Mouse (Mus musculus) MEL (cell line): ENCODE data around the gene Agt. TPM values are rescaled to one million over a fixed set of nuclear protein-coding genes. Genes with fewer than 3 reads are reported as not detected.

Experiments used
- DNase-seq: peaks from one replicate; pipeline ENCODE4 v3.0.0; 2011; ENCODE audit warnings: low read depth, low spot score
- H3K27ac ChIP-seq: 2 replicates; pipeline ENCODE4 v1.5.1; 2012; ENCODE audit warnings: low read depth, mild to moderate bottlenecking, control low read depth, low read length, moderate library complexity; ENCODE audit not compliant: control insufficient read depth
- H3K27me3 ChIP-seq, 2 experiments: fragments of 150-350 bp in 1 of 2; sonication (generic) in 1 of 2; 2 replicates each; pipeline ENCODE4 v1.6.1; 2012; ENCODE audit warnings: low read length in 2 of 2, mild to moderate bottlenecking in 2 of 2, improper control_type of control experiment in 1 of 2, moderate library complexity in 1 of 2; ENCODE audit not compliant: insufficient read depth in 2 of 2, control insufficient read depth in 1 of 2
- H3K36me3 ChIP-seq, 2 experiments: 2 replicates each; pipeline ENCODE4 v1.6.1; 2012 to 2014; ENCODE audit warnings: low read length in 2 of 2, improper control_type of control experiment in 1 of 2, inconsistent platforms in 1 of 2, mild to moderate bottlenecking in 1 of 2; ENCODE audit not compliant: insufficient read depth in 2 of 2, control insufficient read depth in 1 of 2
- H3K4me1 ChIP-seq, 2 experiments: fragments of 150-350 bp in 1 of 2; sonication (generic) in 1 of 2; 2 replicates each; pipeline ENCODE4 v1.6.1; 2012; ENCODE audit warnings: low read length in 2 of 2, improper control_type of control experiment in 1 of 2, mild to moderate bottlenecking in 1 of 2; ENCODE audit not compliant: insufficient read depth in 2 of 2, control insufficient read depth in 1 of 2
- H3K4me3 ChIP-seq, 2 experiments: fragments of 150-350 bp in 1 of 2; sonication (generic) in 1 of 2; 2 replicates each; pipeline ENCODE4 v1.5.1; 2012; ENCODE audit warnings: low read depth in 2 of 2, low read length in 2 of 2, mild to moderate bottlenecking in 2 of 2, moderate library complexity in 2 of 2, control low read depth in 1 of 2, improper control_type of control experiment in 1 of 2; ENCODE audit not compliant: control insufficient read depth in 1 of 2, insufficient read depth in 1 of 2
- H3K79me2 ChIP-seq: 2 replicates; pipeline ENCODE4 v1.6.1; 2012; ENCODE audit warnings: mild to moderate bottlenecking, low read length, moderate library complexity; ENCODE audit not compliant: control insufficient read depth, poor library complexity, insufficient read depth
- H3K9ac ChIP-seq: 2 replicates; pipeline ENCODE4 v1.6.1; 2012; ENCODE audit warnings: low read depth, mild to moderate bottlenecking, control low read depth, low read length, moderate library complexity; ENCODE audit not compliant: control insufficient read depth, poor library complexity, severe bottlenecking
- H3K9me3 ChIP-seq: fragments of 150-350 bp; sonication (generic); replicated peaks from 2 replicates; pipeline ENCODE4 v1.6.1; 2012; ENCODE audit warnings: mild to moderate bottlenecking, low read length, improper control_type of control experiment, moderate library complexity; ENCODE audit not compliant: insufficient read depth
- BHLHE40 ChIP-seq: IDR thresholded peaks from 2 replicates; pipeline ENCODE4 v1.6.1; 2012; ENCODE audit warnings: low read depth, mild to moderate bottlenecking, inconsistent platforms, low read length, improper control_type of control experiment, borderline replicate concordance
- CHD1 ChIP-seq: IDR thresholded peaks from 2 replicates; pipeline ENCODE4 v1.6.1; 2012; ENCODE audit warnings: low read depth, mild to moderate bottlenecking, inconsistent platforms, low read length, improper control_type of control experiment
- CHD2 ChIP-seq: IDR thresholded peaks from 2 replicates; pipeline ENCODE4 v1.6.1; 2011; ENCODE audit warnings: low read length, improper control_type of control experiment
- CTCF ChIP-seq, 3 experiments: IDR thresholded peaks in 2 of 3; conservative IDR thresholded peaks in 1 of 3; 2 replicates each; pipeline ENCODE4 v1.5.1; 2011 to 2012; ENCODE audit warnings: low read length in 3 of 3, low read depth in 2 of 3, mild to moderate bottlenecking in 2 of 3, improper control_type of control experiment in 1 of 3, inconsistent platforms in 1 of 3, mixed read lengths in 1 of 3, moderate library complexity in 1 of 3; ENCODE audit not compliant: control insufficient read depth in 1 of 3, insufficient read depth in 1 of 3, poor library complexity in 1 of 3, severe bottlenecking in 1 of 3
- E2F4 ChIP-seq: IDR thresholded peaks from 2 replicates; pipeline ENCODE4 v1.6.1; 2011; ENCODE audit warnings: low read depth, low read length, improper control_type of control experiment, borderline replicate concordance
- ELF1 ChIP-seq: IDR thresholded peaks from 2 replicates; pipeline ENCODE4 v1.6.1; 2014; ENCODE audit warnings: low read depth, mild to moderate bottlenecking, inconsistent platforms, low read length, improper control_type of control experiment, moderate library complexity
- EP300 ChIP-seq, 2 experiments: IDR thresholded peaks; 2 replicates each; pipeline ENCODE4 v1.6.1; 2011; ENCODE audit warnings: improper control_type of control experiment in 2 of 2, low read length in 2 of 2, low read depth in 1 of 2, mild to moderate bottlenecking in 1 of 2
- GABPA ChIP-seq: IDR thresholded peaks from 2 replicates; pipeline ENCODE4 v1.6.1; 2012; ENCODE audit warnings: low read depth, mild to moderate bottlenecking, inconsistent platforms, low read length, improper control_type of control experiment, moderate library complexity
- GATA1 ChIP-seq: IDR thresholded peaks from 2 replicates; pipeline ENCODE4 v1.6.1; 2011; ENCODE audit warnings: low read depth, low read length, improper control_type of control experiment
- MAFK ChIP-seq: IDR thresholded peaks from 2 replicates; pipeline ENCODE4 v1.6.1; 2011; ENCODE audit warnings: low read depth, mild to moderate bottlenecking, low read length, improper control_type of control experiment, borderline replicate concordance
- MAZ ChIP-seq: IDR thresholded peaks from 2 replicates; pipeline ENCODE4 v1.6.1; 2012; ENCODE audit warnings: low read depth, mild to moderate bottlenecking, inconsistent platforms, low read length, improper control_type of control experiment
- NELFE ChIP-seq: IDR thresholded peaks from 2 replicates; pipeline ENCODE4 v1.6.1; 2011; ENCODE audit warnings: low read depth, low read length, improper control_type of control experiment
- NRF1 ChIP-seq: IDR thresholded peaks from 2 replicates; pipeline ENCODE4 v1.6.1; 2014; ENCODE audit warnings: low read depth, mild to moderate bottlenecking, inconsistent platforms, low read length, improper control_type of control experiment, moderate library complexity; ENCODE audit not compliant: poor library complexity, insufficient read depth, severe bottlenecking
- SMC3 ChIP-seq: IDR thresholded peaks from 2 replicates; pipeline ENCODE4 v1.6.1; 2011; ENCODE audit warnings: low read depth, low read length, improper control_type of control experiment
- TAL1 ChIP-seq: IDR thresholded peaks from 2 replicates; pipeline ENCODE4 v1.6.1; 2012; ENCODE audit warnings: mild to moderate bottlenecking, inconsistent platforms, low read length, moderate library complexity, mixed read lengths
- USF2 ChIP-seq, 2 experiments: IDR thresholded peaks; 2 replicates each; pipeline ENCODE4 v1.6.1; 2011 to 2012; ENCODE audit warnings: improper control_type of control experiment in 2 of 2, low read length in 2 of 2, borderline replicate concordance in 1 of 2, inconsistent platforms in 1 of 2, low read depth in 1 of 2, mild to moderate bottlenecking in 1 of 2; ENCODE audit not compliant: insufficient read depth in 1 of 2
- ZC3H11A ChIP-seq: IDR thresholded peaks from 2 replicates; pipeline ENCODE4 v1.6.1; 2012; ENCODE audit warnings: low read depth, mild to moderate bottlenecking, inconsistent platforms, low read length, improper control_type of control experiment
- ZKSCAN1 ChIP-seq: IDR thresholded peaks from 2 replicates; pipeline ENCODE4 v1.6.1; 2012; ENCODE audit warnings: low read depth, mild to moderate bottlenecking, inconsistent platforms, low read length, improper control_type of control experiment, moderate library complexity
- polyA plus RNA-seq, 2 experiments: library from polyadenylated mRNA; stranded (reverse) in 1 of 2; unstranded in 1 of 2; fragments of >175 nt in 1 of 2; fragments of >200 nt in 1 of 2; gene quantifications; 2 replicates each; pipeline versions ENCODE4 v1.2.1 to v1.2.4; 2012; ENCODE audit warnings: low replicate concordance in 2 of 2, low read depth in 1 of 2; ENCODE audit not compliant: insufficient read length in 2 of 2, insufficient read depth in 1 of 2, missing spikeins in 1 of 2
- total RNA-seq: library from RNA; depleted of rRNA; stranded (reverse); fragments of 300-350 nt; gene quantifications from 2 replicates; pipeline ENCODE4 v1.2.3, GENCODE M21; 2012; rRNA removed

Gene Agt
- total and polyA plus RNA-seq, 3 experiments = not detected

- H3K27me3 ChIP-seq = peaks cover 0 to 2% of the 10 kb centered on the region in 2 experiments; a peak in 2 of 4 replicates
- H3K79me2 ChIP-seq = no peaks in the 10 kb centered on the region
- no peak for DNase-seq
- no peak overlapping the region for H3K9ac ChIP-seq
- TF ChIP-seq BHLHE40 (no peak), NELFE (no peak), E2F4 (no peak), GATA1 (no peak), MAFK (no peak), ZKSCAN1 (no peak), USF2 (IDR thresholded peaks at IDR 0.05; ENCODE audit: borderline replicate concordance in 1 of 2, insufficient read depth in 1 of 2, low read depth in 1 of 2, low read length in 2 of 2) (no peak), NRF1 (no peak), GABPA (no peak), MAZ (no peak), ELF1 (no peak), TAL1 (no peak), SMC3 (no peak), CHD1 (no peak), ZC3H11A (no peak), EP300 (IDR thresholded peaks at IDR 0.05; ENCODE audit: low read depth in 1 of 2, low read length in 2 of 2) (no peak), CHD2 (no peak), CTCF (IDR thresholded peaks at IDR 0.05 in 2 of 3, conservative IDR thresholded peaks at IDR 0.05 in 1 of 3; ENCODE audit: control insufficient read depth in 1 of 3, insufficient read depth in 1 of 3, low read depth in 2 of 3, low read length in 3 of 3, poor library complexity in 1 of 3, severe bottlenecking in 1 of 3) (no peak)
- TF ChIP-seq, all 39 proteins: peak for 0
- Histone ChIP-seq H3K27ac (no peak overlapping the region), H3K4me3 (no peak overlapping the region), H3K9me3 (no peaks in the 10 kb centered on the region), H3K36me3 (no peaks in the 10 kb centered on the region), H3K4me1 (no peaks in the 10 kb centered on the region)
Measured at GRCm38 (mm10) chr8:124507572-124508320, 61.8 kb downstream of the Agt start.

Other genes with a start within 250 kb of the Agt start
- not detected in 2 replicates for gene Pgbd5, start 130.0 kb downstream of the Agt start, total RNA-seq
- not detected for gene Pgbd5, start 130.0 kb downstream of the Agt start, polyA plus RNA-seq
- gene Cog2, start 48.9 kb downstream of the Agt start, total RNA-seq = 27.8 and 37.5 TPM in 2 replicates
- gene Cog2, start 48.9 kb downstream of the Agt start, polyA plus RNA-seq = 10 to 100 TPM in 1 of 2 experiments, not detected in 1; 32.6 TPM
- not detected in 2 replicates for gene Capn9, start 6.4 kb upstream of the Agt start, total RNA-seq
- gene Capn9, start 6.4 kb upstream of the Agt start, polyA plus RNA-seq = not detected
- 5.7 and 6.2 TPM in 2 replicates for gene 2310022B05Rik, start 93.7 kb upstream of the Agt start, total RNA-seq
- gene 2310022B05Rik, start 93.7 kb upstream of the Agt start, polyA plus RNA-seq = 10 to 100 TPM in 1 of 2 experiments, not detected in 1; 27.0 TPM
- gene Ttc13, start 152.3 kb upstream of the Agt start, total RNA-seq = 30.7 and 39.1 TPM in 2 replicates
- gene Ttc13, start 152.3 kb upstream of the Agt start, polyA plus RNA-seq = 10 to 100 TPM in 1 of 2 experiments, not detected in 1; 34.0 TPM
- gene Arv1, start 152.4 kb upstream of the Agt start, total RNA-seq = 11.3 and 11.9 TPM in 2 replicates
- gene Arv1, start 152.4 kb upstream of the Agt start, polyA plus RNA-seq = 10 to 100 TPM in 1 of 2 experiments, not detected in 1; 24.1 TPM
- 0.31 and 0.33 TPM in 2 replicates for gene Fam89a, start 182.1 kb upstream of the Agt start, total RNA-seq
- gene Fam89a, start 182.1 kb upstream of the Agt start, polyA plus RNA-seq = 1 to 10 TPM in 1 of 2 experiments, not detected in 1; 1.8 TPM
- gene Trim67, start 223.4 kb upstream of the Agt start, total RNA-seq = not detected in 2 replicates
- gene Trim67, start 223.4 kb upstream of the Agt start, polyA plus RNA-seq = under 1 TPM in 1 of 2 experiments, not detected in 1; 0.06 TPM